Mouse (Mus musculus) hindbrain, embryonic 15.5 days (tissue): ENCODE measurements around the gene Wdr77. TPM values are rescaled to one million over a fixed set of nuclear protein-coding genes. Genes with fewer than 3 reads are reported as not detected.
"Not testable (repeated sequence)": the region's sequence is repeated elsewhere in the genome, so short reads cannot be mapped to it uniquely, and the experiment has no call there.

Experiments
- ATAC-seq: fragments of 200-750 bp; cut with Nextera tagmentation; 2 replicates; pipeline ENCODE4 v1.8.0; 2017; ENCODE audit warnings: low read depth, moderate number of reproducible peaks, moderate TSS enrichment; ENCODE audit not compliant: low FRiP score
- H3K27ac ChIP-seq: fragments of 300-500 bp; sonication (generic); replicated peaks from 2 replicates; pipeline ENCODE4 v1.5.1; 2015; ENCODE audit warnings: mild to moderate bottlenecking, inconsistent platforms
- H3K27me3 ChIP-seq: fragments of 300-500 bp; sonication (generic); 2 replicates; pipeline ENCODE4 v1.6.1; 2015; ENCODE audit warnings: control low read depth, inconsistent platforms
- H3K36me3 ChIP-seq: fragments of 300-500 bp; sonication (generic); 2 replicates; pipeline ENCODE4 v1.6.1; 2015; ENCODE audit warnings: control low read depth, inconsistent platforms
- H3K4me1 ChIP-seq: fragments of 300-500 bp; sonication (generic); replicated peaks from 2 replicates; pipeline ENCODE4 v1.6.1; 2015; ENCODE audit warnings: control low read depth, inconsistent platforms
- H3K4me2 ChIP-seq: fragments of 300-500 bp; sonication (generic); 2 replicates; pipeline ENCODE4 v1.6.1; 2015; ENCODE audit warnings: moderate library complexity, mild to moderate bottlenecking, inconsistent platforms
- H3K4me3 ChIP-seq: fragments of 300-500 bp; sonication (generic); 2 replicates; pipeline ENCODE4 v1.5.1; 2015; ENCODE audit warnings: mild to moderate bottlenecking, inconsistent platforms
- H3K9ac ChIP-seq: fragments of 300-500 bp; sonication (generic); 2 replicates; pipeline ENCODE4 v1.6.1; 2015; ENCODE audit warnings: inconsistent platforms
- H3K9me3 ChIP-seq: fragments of 300-500 bp; sonication (generic); 2 replicates; pipeline ENCODE4 v1.6.1; 2016; ENCODE audit warnings: control low read depth, inconsistent platforms
- WGBS: fragments of 180-500 bp; shearing (Covaris S2); methylation state at CpG from one replicate; pipeline ENCODE4 v1.1.7; 2015; 5-methylcytosine and 5-hydroxymethylcytosine counted together
- polyA plus RNA-seq: library from polyadenylated mRNA; unstranded; fragments of >200 nt; fragmentation: Nextera tagmentation; extraction: Ambion mirVana; gene quantifications from 2 replicates; pipeline ENCODE4 v1.2.1, GENCODE M21; 2015

The Wdr77 gene
- polyA plus RNA-seq, 1 experiment from 2014 or later = 94.0 TPM

GRCm38 (mm10) chr3:105959585-105959984 is 416 bp downstream of the Wdr77 start:
- Histone ChIP-seq H3K9ac (peak overlapping the region; percentile 95), H3K9me3 (no peaks in the 10 kb centered on the region), H3K4me1 (peaks cover 39% of the 10 kb centered on the region), H3K4me3 (peak overlapping the region; percentile 89), H3K27me3 (no peaks in the 10 kb centered on the region), H3K27ac (peak overlapping the region; percentile 95), H3K4me2 (peak overlapping the region; percentile 94), H3K36me3 (peaks cover 42% of the 10 kb centered on the region)
- ATAC-seq = peak; percentile 78
- WGBS = 1% methylated on average over 26 of the region's 26 CpGs

- 4% methylated on average over 6 of the region's 6 CpGs for WGBS
- peaks cover 39% of the 10 kb centered on the region for H3K4me1 ChIP-seq
- ATAC-seq = no peak
- H3K27me3 ChIP-seq = no peaks in the 10 kb centered on the region
- H3K9me3 ChIP-seq = no peaks in the 10 kb centered on the region
- peak within 1 kb of the TSS; percentile 94 for H3K4me2 ChIP-seq
- peak within 1 kb of the TSS; percentile 95 for H3K27ac ChIP-seq
- H3K9ac ChIP-seq = peak within 1 kb of the TSS; percentile 95
- peak within 1 kb of the TSS; percentile 89 for H3K4me3 ChIP-seq
- H3K36me3 ChIP-seq = peaks cover 43% of the 10 kb centered on the region
Measured at GRCm38 (mm10) chr3:105959999-105960398, 830 bp downstream of the Wdr77 start, which contains the start of gene Atp5f1. Gene Atp5f1, minus strand, starts transcription at chr3:105960099.

GRCm38 (mm10) chr3:105960700-105961099 is 1.5 kb downstream of the Wdr77 start:
- no peaks in the 10 kb centered on the region for H3K27me3 ChIP-seq
- no peak overlapping the region for H3K9ac ChIP-seq
- peak overlapping the region; percentile 94 for H3K4me2 ChIP-seq
- peaks cover 47% of the 10 kb centered on the region for H3K36me3 ChIP-seq
- H3K9me3 ChIP-seq = no peaks in the 10 kb centered on the region
- H3K27ac ChIP-seq = no peak overlapping the region
- H3K4me3 ChIP-seq = peak overlapping the region; percentile 89
- no peak for ATAC-seq
- WGBS = 96% methylated on average over 2 of the region's 2 CpGs
- peaks cover 39% of the 10 kb centered on the region for H3K4me1 ChIP-seq

- H3K27me3 ChIP-seq = no peaks in the 10 kb centered on the region
- no peak overlapping the region for H3K4me3 ChIP-seq
- no peak; the same call in 1 of the 2 replicates for ATAC-seq
- no peaks in the 10 kb centered on the region for H3K4me1 ChIP-seq
- WGBS = 87% methylated on average over 5 of the region's 5 CpGs
- H3K27ac ChIP-seq = no peak overlapping the region
- H3K9ac ChIP-seq = no peak overlapping the region
- no peak overlapping the region for H3K4me2 ChIP-seq
- peaks cover 34% of the 10 kb centered on the region for H3K36me3 ChIP-seq
- no peaks in the 10 kb centered on the region for H3K9me3 ChIP-seq
Measured at GRCm38 (mm10) chr3:105971831-105972446, 12.8 kb downstream of the Wdr77 start.

GRCm38 (mm10) chr3:105973411-105973810 is 14.2 kb downstream of the Wdr77 start, which contains the start of gene Ovgp1:
Gene Ovgp1, plus strand, starts transcription at chr3:105973711.
- no peak for ATAC-seq
- Histone ChIP-seq H3K36me3 (peaks cover 21% of the 10 kb centered on the region), H3K9me3 (no peaks in the 10 kb centered on the region), H3K9ac (no peak within 1 kb of the TSS), H3K27me3 (no peaks in the 10 kb centered on the region), H3K4me3 (no peak within 1 kb of the TSS), H3K4me1 (no peaks in the 10 kb centered on the region), H3K27ac (no peak within 1 kb of the TSS), H3K4me2 (no peak within 1 kb of the TSS)
- 73% methylated on average over 3 of the region's 3 CpGs for WGBS

- peaks cover 13% of the 10 kb centered on the region for H3K36me3 ChIP-seq
- 86% methylated on average over 2 of the region's 2 CpGs for WGBS
- no peaks in the 10 kb centered on the region for H3K27me3 ChIP-seq
- ATAC-seq = no peak
- no peaks in the 10 kb centered on the region for H3K4me1 ChIP-seq
- H3K4me2 ChIP-seq = no peak overlapping the region
- no peak overlapping the region for H3K4me3 ChIP-seq
- no peaks in the 10 kb centered on the region for H3K9me3 ChIP-seq
- no peak overlapping the region for H3K27ac ChIP-seq
- H3K9ac ChIP-seq = no peak overlapping the region
Measured at GRCm38 (mm10) chr3:105974174-105974573, 15.0 kb downstream of the Wdr77 start.

- ATAC-seq, H3K27ac ChIP-seq, H3K9me3 ChIP-seq, H3K4me2 ChIP-seq, H3K4me1 ChIP-seq, H3K36me3 ChIP-seq, H3K9ac ChIP-seq, H3K4me3 ChIP-seq, H3K27me3 ChIP-seq: not testable (repeated sequence)
- WGBS = 36% methylated on average over 5 of the region's 5 CpGs
Measured at GRCm38 (mm10) chr3:105989611-105990010, 30.4 kb downstream of the Wdr77 start.

- Histone ChIP-seq H3K4me1 (no peaks in the 10 kb centered on the region), H3K9me3 (no peaks in the 10 kb centered on the region), H3K27ac (no peak overlapping the region), H3K27me3 (no peaks in the 10 kb centered on the region), H3K9ac (no peak overlapping the region), H3K4me2 (no peak overlapping the region), H3K36me3 (no peaks in the 10 kb centered on the region), H3K4me3 (no peak overlapping the region)
- WGBS = 30% methylated on average over 4 of the region's 4 CpGs
- no peak; the same call in 1 of the 2 replicates for ATAC-seq
Measured at GRCm38 (mm10) chr3:105991653-105992283, 32.6 kb downstream of the Wdr77 start.

- WGBS = 80% methylated on average over 2 of the region's 2 CpGs
- no peak overlapping the region for H3K4me2 ChIP-seq
- no peaks in the 10 kb centered on the region for H3K27me3 ChIP-seq
- no peak overlapping the region for H3K9ac ChIP-seq
- ATAC-seq = no peak
- H3K27ac ChIP-seq = no peak overlapping the region
- H3K4me1 ChIP-seq = no peaks in the 10 kb centered on the region
- no peaks in the 10 kb centered on the region for H3K9me3 ChIP-seq
- no peaks in the 10 kb centered on the region for H3K36me3 ChIP-seq
- no peak overlapping the region for H3K4me3 ChIP-seq
Measured at GRCm38 (mm10) chr3:105994730-105995129, 35.6 kb downstream of the Wdr77 start.

- Histone ChIP-seq H3K9ac (no peak overlapping the region; the same call in 1 of the 2 replicates), H3K4me1 (peaks cover 9% of the 10 kb centered on the region), H3K36me3 (no peaks in the 10 kb centered on the region), H3K27me3 (no peaks in the 10 kb centered on the region), H3K27ac (no peak overlapping the region), H3K4me2 (peak overlapping the region; percentile 60), H3K4me3 (peak overlapping the region; percentile 35), H3K9me3 (no peaks in the 10 kb centered on the region)
- ATAC-seq = no peak
- 23% methylated on average over 11 of the region's 11 CpGs for WGBS
Measured at GRCm38 (mm10) chr3:106000707-106001375, 41.7 kb downstream of the Wdr77 start.

GRCm38 (mm10) chr3:106001416-106002370 is 42.5 kb downstream of the Wdr77 start:
- peak overlapping the region; percentile 35 for H3K4me3 ChIP-seq
- ATAC-seq = peak; percentile 94
- peaks cover 9% of the 10 kb centered on the region for H3K4me1 ChIP-seq
- H3K4me2 ChIP-seq = peak overlapping the region; percentile 60
- no peaks in the 10 kb centered on the region for H3K27me3 ChIP-seq
- no peaks in the 10 kb centered on the region for H3K36me3 ChIP-seq
- WGBS = 21% methylated on average over 17 of the region's 17 CpGs
- H3K9me3 ChIP-seq = no peaks in the 10 kb centered on the region
- no peak overlapping the region for H3K27ac ChIP-seq
- no peak overlapping the region; the same call in 1 of the 2 replicates for H3K9ac ChIP-seq
